Mouse (Mus musculus): ENCODE data around the gene Mgea5. TPM values are rescaled to one million over a fixed set of nuclear protein-coding genes. Genes with fewer than 3 reads are reported as not detected.

Mgea5 gene
- polyA plus RNA-seq, 1 experiment: 12.1 TPM

DNA sequence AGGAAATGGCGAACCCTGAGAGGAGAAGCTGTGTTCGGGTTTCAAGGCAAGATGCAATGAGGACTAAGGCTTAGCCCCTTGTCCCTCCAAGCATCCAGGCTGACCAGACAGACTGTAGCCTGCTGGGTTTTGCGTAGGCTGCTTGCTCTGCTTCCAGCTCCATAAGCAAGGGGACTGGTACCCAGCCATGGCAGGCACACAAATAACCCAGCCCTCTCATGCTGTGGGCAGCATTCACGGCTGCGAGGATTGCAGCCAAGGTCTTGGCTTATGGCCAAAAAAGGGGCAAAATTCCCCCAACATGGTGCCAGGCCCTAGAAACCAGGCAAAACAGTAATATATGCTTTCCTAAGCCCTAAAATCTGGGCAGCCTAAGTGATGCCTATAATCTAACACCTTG lies 38.2 kb upstream of the Mgea5 start:
- H3K36me3 ChIP-seq (ENCODE audit: control insufficient read depth, insufficient read depth): no peaks in the 10 kb centered on the region
- no peak for TF ChIP-seq FOSL1 (IDR thresholded peaks at IDR 0.05; ENCODE audit: insufficient read depth, low read length, poor library complexity, severe bottlenecking)
- H3K27me3 ChIP-seq (ENCODE audit: control insufficient read depth, insufficient read depth, insufficient read length): no peaks in the 10 kb centered on the region
- no peaks in the 10 kb centered on the region for H3K79me3 ChIP-seq (ENCODE audit: low read depth)
- H3ac ChIP-seq (ENCODE audit: control insufficient read depth, insufficient read length, low read depth): no peak overlapping the region
- H3K79me2 ChIP-seq (ENCODE audit: control insufficient read depth, insufficient read depth): no peaks in the 10 kb centered on the region
- no peak overlapping the region for H3K4me3 ChIP-seq (ENCODE audit: insufficient read depth, poor library complexity, severe bottlenecking)

DNA sequence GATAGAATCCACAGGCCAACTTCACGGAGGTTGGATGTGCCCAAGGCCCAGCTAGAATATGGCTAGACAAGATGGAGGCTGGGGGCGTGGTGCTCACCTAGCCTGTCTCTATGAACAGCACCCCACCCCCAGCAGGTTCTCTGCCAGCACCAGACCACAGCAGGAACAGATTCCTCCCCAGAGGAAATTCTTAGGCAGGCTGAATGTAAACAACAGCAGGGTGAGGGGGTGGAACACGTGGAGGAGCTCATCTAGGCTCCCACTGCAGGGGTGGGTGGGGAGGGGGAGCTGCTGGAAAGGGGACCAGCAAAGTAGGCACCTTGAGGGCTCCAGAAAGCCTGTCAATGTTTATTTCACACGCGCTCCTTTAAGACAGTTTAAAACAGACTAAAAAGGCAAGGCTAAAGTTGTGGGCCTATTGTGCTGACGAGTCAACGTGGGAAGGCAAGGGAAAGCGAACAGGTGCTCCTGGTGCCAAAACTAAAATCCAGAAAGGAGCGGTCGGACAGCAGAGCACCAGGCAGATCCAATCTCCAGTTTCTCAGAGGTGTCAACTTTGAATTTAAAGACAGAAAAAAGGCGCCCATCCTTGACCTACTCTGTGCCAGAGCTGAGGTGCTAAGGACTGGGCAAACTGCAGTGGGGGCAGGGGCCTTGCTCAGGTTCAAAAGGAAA lies 34.3 kb upstream of the Mgea5 start:
- TF ChIP-seq MYOG (IDR thresholded peaks at IDR 0.05; ENCODE audit: control insufficient read depth, extremely low read depth, insufficient read length) (no peak), MAX (IDR thresholded peaks at IDR 0.05) (no peak)
- Histone ChIP-seq H3K36me3 (ENCODE audit: control insufficient read depth, insufficient read depth) (no peaks in the 10 kb centered on the region), H3K4me3 (ENCODE audit: insufficient read depth, poor library complexity, severe bottlenecking) (no peak overlapping the region), H3ac (ENCODE audit: control insufficient read depth, insufficient read length, low read depth) (no peak overlapping the region), H3K79me3 (ENCODE audit: low read depth) (no peaks in the 10 kb centered on the region), H3K27me3 (ENCODE audit: control insufficient read depth, insufficient read depth, insufficient read length) (peaks cover 6% of the 10 kb centered on the region), H3K79me2 (ENCODE audit: control insufficient read depth, insufficient read depth) (no peaks in the 10 kb centered on the region)

DNA sequence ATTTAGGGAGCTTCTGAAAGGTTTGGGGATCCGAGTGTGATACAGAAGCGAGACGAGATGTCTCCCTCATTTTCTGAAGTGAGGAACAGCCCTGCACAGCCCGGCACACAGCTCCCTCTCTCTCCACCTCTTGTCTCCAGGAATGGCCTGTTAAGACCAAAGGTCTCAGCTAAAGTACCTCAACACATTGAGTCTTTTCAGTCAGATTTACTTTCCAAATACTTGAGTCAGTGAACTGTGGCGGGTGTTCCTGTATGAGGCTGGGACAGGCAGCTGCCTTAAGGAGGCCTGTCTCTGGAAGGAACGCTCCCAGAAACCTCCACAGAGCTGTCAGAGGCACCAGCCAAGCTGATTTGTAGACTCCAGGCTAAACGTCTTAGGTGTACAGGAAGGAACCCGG lies 33.1 kb upstream of the Mgea5 start:
- Histone ChIP-seq H3ac (ENCODE audit: control insufficient read depth, insufficient read length, low read depth) (no peak overlapping the region), H3K4me3 (ENCODE audit: insufficient read depth, poor library complexity, severe bottlenecking) (no peak overlapping the region), H3K79me3 (ENCODE audit: low read depth) (no peaks in the 10 kb centered on the region), H3K27me3 (ENCODE audit: control insufficient read depth, insufficient read depth, insufficient read length) (peaks cover 6% of the 10 kb centered on the region), H3K79me2 (ENCODE audit: control insufficient read depth, insufficient read depth) (no peaks in the 10 kb centered on the region), H3K36me3 (ENCODE audit: control insufficient read depth, insufficient read depth) (no peaks in the 10 kb centered on the region)
- TF ChIP-seq MAX (IDR thresholded peaks at IDR 0.05) (no peak), CTCF (IDR thresholded peaks at IDR 0.05; ENCODE audit: control insufficient read depth, insufficient read depth, insufficient read length) (no peak), CEBPB (IDR thresholded peaks at IDR 0.05; ENCODE audit: low read depth) (no peak), MYOG (IDR thresholded peaks at IDR 0.05; ENCODE audit: control insufficient read depth, extremely low read depth, insufficient read length) (no peak), FOSL1 (IDR thresholded peaks at IDR 0.05; ENCODE audit: insufficient read depth, low read length, poor library complexity, severe bottlenecking) (no peak), MYOD1 (IDR thresholded peaks at IDR 0.05; ENCODE audit: control insufficient read depth, insufficient read length, low read depth) (no peak), USF1 (IDR thresholded peaks at IDR 0.05; ENCODE audit: low read depth) (no peak)

DNA sequence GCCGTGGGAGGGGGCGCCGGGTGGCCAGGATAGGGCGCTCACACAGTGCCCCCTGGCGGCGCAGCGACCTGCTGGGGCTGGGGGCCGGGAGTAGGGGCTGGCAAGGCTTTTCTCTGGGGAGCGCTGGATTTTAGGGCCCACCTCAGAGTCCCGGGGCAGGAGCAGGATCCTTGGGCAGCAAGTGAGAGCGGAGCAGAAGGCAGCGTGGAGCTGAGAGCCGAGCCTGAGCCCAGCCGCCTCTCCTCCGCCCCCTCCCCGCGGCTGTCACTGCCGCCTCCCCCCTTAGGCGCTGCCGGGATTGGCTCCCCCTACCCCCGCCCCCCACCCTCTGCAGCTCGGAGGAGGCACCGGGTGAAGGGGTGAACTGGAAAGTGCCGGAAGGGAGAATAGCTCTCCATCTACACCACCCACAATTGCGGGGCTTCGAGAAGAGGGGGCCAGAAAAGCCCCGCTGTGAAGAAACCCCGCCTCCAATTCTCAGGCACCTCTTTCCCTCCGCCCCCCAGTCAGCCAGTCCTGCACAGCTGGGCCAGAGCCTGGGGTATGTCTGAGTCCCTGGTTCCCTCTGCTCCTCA lies 32.3 kb upstream of the Mgea5 start, which contains the start of gene Kcnip2:
TSS of gene Kcnip2 (minus strand) at position 231 of the 575 bp plus-strand sequence.
- Histone ChIP-seq H3K79me2 (ENCODE audit: control insufficient read depth, insufficient read depth) (no peaks in the 10 kb centered on the region), H3ac (ENCODE audit: control insufficient read depth, insufficient read length, low read depth) (no peak within 1 kb of the TSS), H3K79me3 (ENCODE audit: low read depth) (no peaks in the 10 kb centered on the region), H3K36me3 (ENCODE audit: control insufficient read depth, insufficient read depth) (no peaks in the 10 kb centered on the region), H3K4me3 (ENCODE audit: insufficient read depth, poor library complexity, severe bottlenecking) (no peak within 1 kb of the TSS), H3K27me3 (ENCODE audit: control insufficient read depth, insufficient read depth, insufficient read length) (peaks cover 6% of the 10 kb centered on the region)
- TF ChIP-seq CTCF (IDR thresholded peaks at IDR 0.05; ENCODE audit: control insufficient read depth, insufficient read depth, insufficient read length) (no peak), MYOD1 (IDR thresholded peaks at IDR 0.05; ENCODE audit: control insufficient read depth, insufficient read length, low read depth) (no peak), USF1 (IDR thresholded peaks at IDR 0.05; ENCODE audit: low read depth) (no peak), FOSL1 (IDR thresholded peaks at IDR 0.05; ENCODE audit: insufficient read depth, low read length, poor library complexity, severe bottlenecking) (no peak), MYOG (IDR thresholded peaks at IDR 0.05; ENCODE audit: control insufficient read depth, extremely low read depth, insufficient read length) (no peak), MAX (IDR thresholded peaks at IDR 0.05) (no peak), CEBPB (IDR thresholded peaks at IDR 0.05; ENCODE audit: low read depth) (no peak)

DNA sequence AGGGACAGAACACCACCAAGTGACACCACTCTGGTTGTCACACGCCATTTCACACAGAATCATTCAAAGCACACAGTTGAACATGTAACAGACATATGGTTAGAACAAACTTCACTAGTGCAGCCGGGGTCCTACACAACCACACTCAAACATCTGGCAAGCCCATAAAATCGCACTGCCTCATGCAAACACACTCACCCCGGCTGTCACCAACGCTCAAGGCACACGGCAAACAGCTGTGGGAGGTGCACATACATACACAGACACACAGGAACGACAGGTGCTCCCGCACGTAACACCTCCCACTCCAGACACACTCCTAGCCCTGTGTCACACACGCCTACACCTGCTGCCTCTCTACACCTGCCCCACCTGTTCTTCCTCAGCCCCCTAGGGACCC lies 31.5 kb upstream of the Mgea5 start:
- H3K79me3 ChIP-seq (ENCODE audit: low read depth): no peaks in the 10 kb centered on the region
- H3K36me3 ChIP-seq (ENCODE audit: control insufficient read depth, insufficient read depth): no peaks in the 10 kb centered on the region
- no peak overlapping the region for H3K4me3 ChIP-seq (ENCODE audit: insufficient read depth, poor library complexity, severe bottlenecking)
- no peak for TF ChIP-seq CEBPB (IDR thresholded peaks at IDR 0.05; ENCODE audit: low read depth)
- TF ChIP-seq CTCF (IDR thresholded peaks at IDR 0.05; ENCODE audit: control insufficient read depth, insufficient read depth, insufficient read length): no peak
- TF ChIP-seq MAX (IDR thresholded peaks at IDR 0.05): no peak
- TF ChIP-seq MYOG (IDR thresholded peaks at IDR 0.05; ENCODE audit: control insufficient read depth, extremely low read depth, insufficient read length): no peak
- no peak for TF ChIP-seq MYOD1 (IDR thresholded peaks at IDR 0.05; ENCODE audit: control insufficient read depth, insufficient read length, low read depth)
- H3K79me2 ChIP-seq (ENCODE audit: control insufficient read depth, insufficient read depth): no peaks in the 10 kb centered on the region
- H3ac ChIP-seq (ENCODE audit: control insufficient read depth, insufficient read length, low read depth): no peak overlapping the region
- H3K27me3 ChIP-seq (ENCODE audit: control insufficient read depth, insufficient read depth, insufficient read length): peaks cover 6% of the 10 kb centered on the region

DNA sequence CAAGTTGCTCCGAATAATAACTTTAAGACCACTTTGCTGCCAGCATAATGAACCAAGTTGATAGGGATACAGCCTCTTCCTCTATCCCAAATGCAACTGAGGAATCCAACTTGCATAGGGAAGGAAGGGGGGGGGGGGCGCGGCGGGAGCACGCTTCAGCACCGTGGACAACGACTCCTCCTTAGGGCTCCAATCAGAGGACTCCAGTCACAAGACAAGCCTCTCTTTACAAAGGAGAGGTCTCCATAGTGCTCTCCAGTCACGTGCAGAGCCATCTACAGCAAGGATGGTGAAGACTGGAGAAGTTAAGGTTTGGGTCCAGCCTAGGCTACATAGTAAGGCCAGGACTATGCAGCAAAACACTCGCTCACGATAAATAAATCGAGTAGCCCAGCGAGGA lies 30.2 kb upstream of the Mgea5 start:
- Histone ChIP-seq H3K79me3 (ENCODE audit: low read depth) (no peaks in the 10 kb centered on the region), H3ac (ENCODE audit: control insufficient read depth, insufficient read length, low read depth) (no peak overlapping the region), H3K79me2 (ENCODE audit: control insufficient read depth, insufficient read depth) (no peaks in the 10 kb centered on the region), H3K4me3 (ENCODE audit: insufficient read depth, poor library complexity, severe bottlenecking) (no peak overlapping the region), H3K36me3 (ENCODE audit: control insufficient read depth, insufficient read depth) (no peaks in the 10 kb centered on the region), H3K27me3 (ENCODE audit: control insufficient read depth, insufficient read depth, insufficient read length) (peaks cover 6% of the 10 kb centered on the region)
- TF ChIP-seq USF1 (IDR thresholded peaks at IDR 0.05; ENCODE audit: low read depth): peak; percentile 80
- TF ChIP-seq CEBPB (IDR thresholded peaks at IDR 0.05; ENCODE audit: low read depth): no peak

Data from C2C12 (cell line).